Mouse (Mus musculus) ovary, adult 18-20 months (tissue): ENCODE results near the gene Clstn2.

Source experiments
- DNase-seq: peaks from one replicate; pipeline ENCODE4 v3.0.0; 2022; ENCODE audit warnings: low spot score, mixed read lengths

The Clstn2 gene

DNA sequence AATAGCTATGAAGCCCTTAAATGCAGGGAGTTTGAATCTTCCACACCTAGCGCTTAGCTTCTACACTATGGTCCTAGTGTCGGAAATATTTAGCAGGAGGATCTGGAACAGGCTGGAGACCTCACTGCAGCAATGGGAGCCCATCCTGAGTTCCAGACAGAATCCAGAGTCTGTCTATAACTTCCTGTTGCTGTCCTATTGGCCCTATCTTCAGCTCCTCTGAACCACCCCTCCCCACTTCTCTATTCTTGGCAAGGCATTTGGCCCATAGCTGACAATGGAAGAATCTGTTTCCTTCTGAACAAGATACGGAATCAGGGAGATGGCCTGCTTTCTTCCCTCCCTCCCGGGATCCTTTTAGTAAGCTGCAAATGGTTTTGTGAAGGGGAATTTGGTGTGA lies 488.6 kb downstream of the Clstn2 start:
- no peak for DNase-seq

DNA sequence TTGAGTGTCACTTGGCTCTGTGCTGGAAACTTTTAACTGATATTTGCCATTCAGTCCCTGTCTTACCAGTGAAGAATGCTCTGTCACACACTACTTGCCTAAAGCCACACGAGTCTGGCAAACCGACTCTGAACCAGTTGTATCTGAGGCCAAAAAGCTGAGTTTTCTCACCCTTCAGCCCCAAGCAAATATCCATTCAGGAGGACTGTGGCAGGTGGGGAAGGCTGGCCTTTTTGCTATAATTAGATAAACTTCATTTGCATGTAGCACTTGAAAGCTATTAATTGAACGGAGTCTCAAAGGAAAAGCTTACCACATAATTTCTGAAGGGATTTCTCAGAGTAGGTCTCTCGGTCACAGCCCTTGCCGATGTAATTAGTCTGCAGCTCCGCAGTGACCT lies 491.6 kb downstream of the Clstn2 start:
- no peak for DNase-seq

DNA sequence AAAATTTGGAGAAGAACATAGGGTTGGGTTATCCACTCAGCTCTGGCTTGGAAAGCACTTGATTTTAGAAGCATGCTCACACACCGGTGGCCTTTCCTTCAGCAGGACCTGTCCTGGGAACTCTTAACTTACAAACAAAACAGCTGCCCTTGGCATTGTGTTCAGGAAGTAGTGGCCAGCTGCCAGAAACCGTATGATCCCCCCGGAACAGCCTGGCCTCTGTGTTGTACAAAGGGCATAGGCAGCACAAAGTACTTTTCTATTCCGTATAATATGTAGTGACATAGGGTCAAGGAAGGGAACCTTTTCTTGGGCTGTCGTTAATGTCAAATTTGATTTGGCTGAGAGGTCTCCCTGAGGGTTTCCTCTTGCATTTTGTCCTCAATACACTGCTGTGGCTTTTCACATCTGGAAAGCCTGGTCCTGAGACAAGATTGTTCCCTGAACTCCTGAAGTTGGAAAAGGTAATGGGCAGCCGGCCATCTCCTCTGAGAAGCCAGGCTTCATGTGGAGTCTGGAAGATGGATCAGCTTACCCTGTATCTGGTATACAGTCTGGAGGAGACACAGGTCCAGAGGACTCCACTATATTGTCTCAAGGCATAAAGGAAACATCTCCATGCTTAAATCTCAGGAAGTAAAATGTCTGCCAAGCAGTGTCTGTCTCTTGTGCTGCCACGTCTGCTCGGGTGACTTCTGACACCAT lies 494.8 kb downstream of the Clstn2 start:
- no peak for DNase-seq

DNA sequence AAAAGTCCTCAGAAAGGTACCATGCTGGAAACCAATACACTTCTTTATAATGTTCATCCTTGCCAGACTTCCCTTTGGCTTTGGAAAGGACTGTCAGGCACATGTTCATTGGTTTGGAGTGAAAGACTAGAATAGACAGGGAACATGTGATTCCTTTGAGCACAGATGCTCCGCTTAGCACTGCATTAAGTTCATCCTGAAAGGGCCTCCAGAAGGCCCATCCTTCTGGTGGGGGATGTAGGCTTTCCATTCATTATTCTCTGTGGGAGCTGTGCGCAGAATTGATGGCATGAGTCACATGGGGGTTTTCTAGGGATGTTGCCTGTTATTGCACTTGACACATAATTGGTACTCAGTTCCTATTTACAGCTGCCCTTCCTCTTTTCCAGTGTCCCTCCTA lies 498.8 kb downstream of the Clstn2 start:
- DNase-seq = no peak

DNA sequence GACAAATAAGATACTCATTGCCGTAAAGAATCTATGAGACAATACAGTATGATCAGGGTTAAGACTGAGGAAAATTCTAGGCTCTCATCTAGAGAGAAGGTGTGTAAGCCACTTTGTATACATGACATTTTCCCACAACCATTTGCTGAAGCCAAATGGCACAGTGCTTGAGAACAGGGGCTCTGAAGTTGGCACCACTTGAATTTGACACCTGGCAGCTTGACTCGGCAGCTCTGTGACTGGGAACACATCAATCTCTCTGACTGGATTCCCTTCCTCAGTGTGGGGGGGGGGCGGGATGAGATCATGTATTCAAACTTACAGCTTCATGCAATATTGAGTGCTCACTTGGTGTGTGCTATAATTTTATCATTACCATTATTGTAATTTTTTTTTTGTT lies 499.7 kb downstream of the Clstn2 start:
- no peak for DNase-seq

DNA sequence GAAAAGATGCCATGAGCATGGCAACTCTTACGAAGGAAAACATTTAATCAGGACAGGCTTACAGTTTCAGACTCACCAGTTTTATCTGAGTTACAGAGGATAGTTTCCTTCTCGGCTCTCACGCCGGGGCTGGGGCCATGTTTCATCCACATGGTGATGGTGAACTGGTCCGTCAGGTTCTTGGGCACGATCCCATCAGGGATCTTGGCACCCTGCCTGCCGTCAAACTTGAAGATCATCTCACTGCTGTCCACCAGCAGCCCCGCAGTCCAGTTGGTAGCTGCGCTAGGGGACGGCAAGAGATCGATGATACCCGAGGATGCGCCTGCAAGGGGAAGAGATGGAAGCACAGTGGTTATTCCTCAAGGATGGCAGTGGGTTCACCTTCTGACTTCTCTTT lies 500.4 kb downstream of the Clstn2 start:
- no peak for DNase-seq

DNA sequence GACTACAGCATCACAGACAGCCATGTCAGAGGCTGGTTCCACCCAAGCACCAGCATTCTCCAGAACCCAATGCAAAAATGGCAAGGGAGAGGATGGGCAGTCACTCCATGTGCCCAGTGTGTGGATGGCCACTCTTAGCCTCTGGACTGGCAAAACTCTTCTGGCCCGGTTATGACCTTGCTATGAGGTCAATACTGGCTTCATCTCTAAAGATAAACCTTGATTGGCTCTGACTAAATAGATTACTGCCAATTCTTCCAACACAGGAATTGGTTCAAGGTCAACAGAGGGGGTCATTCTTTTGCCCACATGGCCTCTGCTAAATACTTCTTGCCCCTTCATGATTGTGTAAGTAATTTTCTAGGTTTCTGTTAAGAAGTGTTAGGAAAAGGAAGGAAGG lies 505.1 kb downstream of the Clstn2 start:
- DNase-seq = no peak

DNA sequence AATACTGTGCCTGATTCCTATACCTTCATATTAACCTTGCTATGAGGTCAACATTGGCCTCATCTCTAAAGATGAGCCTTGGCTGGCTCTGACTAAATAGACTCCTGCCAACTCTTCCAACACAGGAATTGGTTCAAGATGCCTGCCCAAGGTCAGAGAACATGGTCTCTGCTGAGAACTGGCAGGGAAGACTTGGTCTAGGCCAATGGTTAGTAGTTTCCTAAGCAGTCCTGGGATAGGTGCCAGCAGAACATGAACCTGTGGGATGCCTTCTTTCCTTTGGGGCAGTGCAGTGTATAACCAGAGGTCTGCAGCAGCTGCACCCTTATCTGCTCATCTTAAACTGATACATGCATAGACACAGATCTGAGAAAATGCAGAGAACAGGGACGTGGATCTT lies 505.7 kb downstream of the Clstn2 start:
- peak; percentile 17 for DNase-seq

DNA sequence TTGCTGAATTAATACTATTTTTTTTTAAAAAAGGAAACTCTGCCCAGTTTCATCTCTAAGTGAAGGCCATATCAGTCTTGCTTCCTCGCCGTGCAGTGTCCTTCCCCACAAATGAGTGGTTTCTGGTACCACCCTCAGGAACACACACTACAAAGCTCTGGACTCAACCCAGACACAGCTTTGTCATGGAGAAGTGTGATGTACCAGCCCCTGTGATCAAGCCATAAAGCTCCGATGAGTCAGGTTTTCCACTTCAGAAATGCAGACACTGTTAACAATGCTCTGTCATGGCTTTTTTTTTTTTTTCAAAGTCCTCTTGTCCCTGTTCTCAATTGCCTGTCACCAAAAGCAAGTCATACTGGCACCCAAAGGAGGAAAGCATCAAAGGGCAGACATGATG lies 507.4 kb downstream of the Clstn2 start:
- DNase-seq = no peak

DNA sequence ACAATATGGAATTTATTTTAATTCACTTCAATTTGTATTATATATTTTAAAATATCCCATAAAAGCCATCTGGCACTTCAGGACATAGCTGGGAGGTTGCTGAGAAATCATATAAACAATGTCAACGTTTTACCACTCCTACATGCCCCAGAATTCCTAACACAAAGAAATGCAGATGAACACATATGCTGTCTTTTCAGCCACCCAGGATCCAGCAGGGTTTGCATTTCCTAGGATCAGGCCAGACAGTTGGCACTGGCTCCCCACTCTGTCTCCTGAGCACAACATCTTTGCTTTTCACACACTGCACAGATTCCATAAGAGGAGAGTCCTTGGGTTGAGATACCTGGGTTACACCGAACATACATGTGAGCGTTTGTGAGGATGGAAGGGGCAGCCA lies 508.1 kb downstream of the Clstn2 start:
- no peak for DNase-seq

DNA sequence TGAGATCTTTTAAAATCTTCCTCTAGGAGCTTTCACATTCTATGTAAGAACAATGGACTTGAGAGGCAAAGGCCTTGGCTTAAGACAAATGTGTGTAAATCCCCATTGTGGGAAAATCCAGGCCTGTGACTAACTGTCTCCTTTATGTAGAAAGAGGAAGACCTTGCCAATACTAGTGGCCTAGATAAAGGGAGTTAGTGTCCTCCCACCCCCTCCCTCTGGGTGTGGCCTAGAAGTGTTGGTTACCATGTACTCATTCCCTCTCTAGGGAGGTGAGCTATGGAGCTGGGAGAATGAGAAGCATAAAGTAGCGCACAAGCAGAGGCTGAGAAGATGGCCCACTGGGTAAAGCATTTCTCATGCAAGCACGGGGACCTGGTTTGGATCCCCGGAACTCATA lies 512.2 kb downstream of the Clstn2 start:
- DNase-seq = no peak

DNA sequence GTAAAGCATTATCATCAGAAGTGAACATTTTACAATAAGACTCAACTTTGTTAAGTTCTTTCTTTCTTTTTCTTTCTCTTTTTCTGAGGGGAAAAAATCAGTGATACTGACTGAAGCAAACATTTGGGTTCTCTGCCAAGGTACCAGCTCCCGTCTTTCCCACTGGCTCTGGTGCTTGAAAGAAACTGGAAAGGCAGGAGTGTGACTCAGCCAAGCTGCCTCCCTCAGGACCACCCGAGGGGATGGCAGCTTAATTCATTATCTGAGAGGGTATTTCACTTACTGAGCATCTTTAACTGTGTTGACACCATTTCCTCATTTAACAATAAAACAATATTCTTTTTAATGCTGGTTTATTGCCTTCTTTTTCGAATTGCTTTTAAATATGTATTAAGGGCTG lies 516.0 kb downstream of the Clstn2 start:
- DNase-seq = no peak

DNA sequence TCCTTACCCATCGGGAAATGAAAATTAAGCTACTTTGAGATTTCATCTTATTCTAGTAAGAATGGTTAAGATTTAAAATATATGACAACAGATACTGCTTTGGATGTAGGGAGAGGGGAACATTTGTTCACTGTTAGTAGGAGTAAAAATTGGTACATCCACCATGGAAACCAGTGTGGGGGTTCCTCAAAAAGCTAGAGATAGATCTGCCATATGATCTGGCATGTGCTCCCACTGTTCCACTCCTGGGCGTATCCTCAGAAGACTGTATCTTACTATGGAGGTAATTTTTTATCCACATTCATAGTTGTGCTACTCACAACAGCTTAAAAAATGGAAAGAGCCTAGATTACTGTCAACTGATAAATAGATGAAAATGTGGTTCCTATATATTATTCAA lies 518.3 kb downstream of the Clstn2 start:
- DNase-seq = no peak

DNA sequence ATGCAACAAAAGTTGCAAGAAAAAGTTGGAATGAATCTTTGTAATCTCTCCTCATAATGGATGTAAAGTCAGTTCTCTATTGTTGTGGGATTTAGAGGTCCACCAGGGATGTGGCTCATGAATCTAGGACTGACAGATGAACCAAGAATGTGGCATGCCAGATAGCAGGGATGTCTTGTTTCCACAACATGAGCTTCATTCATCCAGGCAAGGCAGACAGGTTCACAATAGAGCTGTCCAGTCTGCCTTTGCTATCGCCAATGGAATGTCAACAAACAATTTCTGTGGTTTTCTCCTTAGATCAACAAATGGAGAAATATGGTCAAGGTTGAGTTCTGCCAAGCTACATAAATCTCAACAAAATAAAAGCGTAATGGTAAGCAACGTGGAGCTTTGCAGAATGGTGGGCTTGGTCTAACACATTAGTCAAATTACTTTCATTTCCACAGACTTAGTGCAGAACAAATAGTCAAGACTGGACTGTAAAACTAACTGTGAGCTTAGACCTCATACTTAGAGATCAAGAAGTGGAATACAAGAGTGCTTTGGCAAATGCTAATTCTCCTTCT lies 520.6 kb downstream of the Clstn2 start:
- peak; percentile 54 for DNase-seq

DNA sequence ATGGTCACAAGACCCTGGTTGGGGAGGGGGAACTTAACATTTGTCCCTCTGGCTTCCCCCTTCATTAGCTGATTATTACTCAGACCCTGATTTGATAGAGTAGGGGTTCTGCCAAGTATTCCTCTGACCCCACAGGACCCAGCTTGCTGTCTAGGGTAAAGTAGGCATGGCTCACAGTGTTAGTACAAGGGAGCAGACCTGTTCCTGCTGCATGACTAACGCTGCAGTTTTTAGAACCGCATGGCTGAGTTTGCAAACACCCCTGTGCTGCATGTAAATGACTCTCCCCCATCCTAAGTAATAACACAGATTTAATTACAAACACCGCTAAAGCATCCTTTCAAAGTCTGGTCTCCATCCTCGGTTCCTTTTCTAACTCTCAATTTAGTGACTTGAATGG lies 531.6 kb downstream of the Clstn2 start:
- DNase-seq = no peak

DNA sequence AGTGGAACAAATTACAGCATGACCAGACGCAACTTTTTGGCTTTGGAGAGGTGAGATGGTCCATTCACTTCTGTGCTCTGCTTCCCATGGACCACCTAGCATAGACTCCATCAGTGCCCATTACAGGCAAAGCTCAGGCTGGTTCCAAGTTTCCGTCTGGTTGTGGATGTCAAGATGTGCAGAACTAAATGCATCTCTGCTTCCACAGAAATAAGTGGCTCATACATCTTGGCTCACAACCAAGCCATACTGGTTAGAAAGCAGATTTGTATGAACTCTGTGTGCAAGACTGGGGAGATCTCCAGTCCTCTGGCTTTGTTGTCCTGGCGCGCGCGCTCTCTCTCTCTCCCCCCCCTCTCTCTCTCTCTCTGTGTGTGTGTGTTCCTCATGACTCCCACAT lies 537.9 kb downstream of the Clstn2 start:
- DNase-seq = no peak

DNA sequence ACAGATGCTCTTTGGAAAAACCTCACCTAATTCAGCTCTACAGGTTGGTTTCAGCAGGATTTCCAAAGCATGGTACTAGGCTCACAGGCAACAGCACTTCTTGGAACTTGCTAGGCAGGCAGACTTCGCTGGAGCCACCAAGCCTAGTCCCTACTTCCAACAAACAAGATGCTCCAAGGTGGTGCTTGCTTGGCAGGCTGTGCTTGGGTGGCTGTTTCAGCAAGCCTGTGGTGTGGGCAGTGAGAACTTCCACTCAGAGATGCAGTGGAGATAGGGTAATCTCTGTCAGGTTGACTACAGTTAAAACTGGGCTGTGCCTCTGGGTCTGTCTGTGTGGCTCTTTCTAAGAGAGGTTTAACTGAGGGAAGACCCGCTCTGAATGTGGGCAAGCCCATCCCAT lies 541.4 kb downstream of the Clstn2 start:
- DNase-seq = no peak

DNA sequence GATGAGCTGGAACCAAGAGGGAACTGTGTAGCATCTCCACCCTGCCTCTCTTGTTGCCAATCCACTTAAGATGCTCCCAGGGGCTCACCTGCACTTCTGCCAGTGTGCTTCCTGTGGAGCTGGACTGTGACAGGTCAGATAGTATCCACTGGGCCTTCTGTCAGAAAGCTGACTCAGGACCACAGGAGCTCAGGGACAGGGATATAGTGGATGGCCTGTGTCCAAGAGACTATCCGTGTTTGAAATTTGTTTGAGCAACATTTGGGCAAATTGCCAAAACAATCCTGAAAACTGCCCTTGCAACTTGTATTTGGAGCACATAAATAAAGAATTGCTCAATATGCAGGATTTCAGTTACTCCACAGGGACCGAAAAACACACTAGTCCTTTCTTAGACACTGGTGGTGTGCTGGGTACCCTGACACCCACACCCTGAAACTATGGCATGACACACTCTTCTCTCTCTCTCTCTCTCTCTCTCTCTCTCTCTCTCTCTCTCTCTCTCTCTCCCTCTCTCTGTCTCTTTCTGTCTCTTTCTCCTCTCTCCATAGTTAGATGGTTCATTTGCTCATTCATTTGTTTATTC lies 542.3 kb downstream of the Clstn2 start:
- DNase-seq = peak; percentile 54

DNA sequence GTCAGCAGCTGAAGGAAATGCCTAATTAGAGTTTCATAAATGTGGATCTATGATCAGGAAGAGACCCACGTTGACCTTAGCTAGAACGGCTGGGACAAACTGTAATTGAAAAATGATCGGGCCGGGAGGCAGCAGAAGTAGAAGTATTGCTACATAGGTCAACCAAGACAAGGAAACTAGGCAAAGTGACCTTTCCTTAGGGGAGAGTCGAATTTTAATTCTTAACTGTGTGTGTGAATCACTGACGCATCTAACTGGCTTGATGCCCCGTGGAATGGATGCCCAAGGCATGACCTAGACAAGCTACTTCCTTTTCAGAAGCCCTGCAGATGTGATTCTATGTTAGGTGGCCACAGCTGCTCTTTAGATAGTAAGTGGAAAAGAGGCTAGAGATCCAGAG lies 546.2 kb downstream of the Clstn2 start:
- no peak for DNase-seq

DNA sequence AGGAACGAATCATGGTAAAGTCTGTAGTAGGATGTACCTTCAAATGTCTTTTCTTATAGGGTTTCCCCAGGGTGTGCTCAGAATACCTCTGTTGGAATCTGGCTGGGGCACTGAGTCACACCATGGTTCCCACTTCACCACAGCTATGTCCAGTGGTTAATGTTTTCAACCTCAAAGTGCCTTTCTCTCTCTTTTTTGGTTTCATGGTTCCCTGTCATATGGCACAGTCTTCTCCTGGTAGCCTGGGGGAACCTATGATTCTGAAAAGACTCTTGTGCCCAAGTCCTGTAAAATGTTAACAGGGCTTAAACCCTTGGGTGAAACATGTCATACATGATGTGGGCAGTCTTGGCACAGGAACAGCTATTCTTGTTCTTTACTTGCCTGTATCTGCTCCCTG lies 551.8 kb downstream of the Clstn2 start:
- no peak for DNase-seq

DNA sequence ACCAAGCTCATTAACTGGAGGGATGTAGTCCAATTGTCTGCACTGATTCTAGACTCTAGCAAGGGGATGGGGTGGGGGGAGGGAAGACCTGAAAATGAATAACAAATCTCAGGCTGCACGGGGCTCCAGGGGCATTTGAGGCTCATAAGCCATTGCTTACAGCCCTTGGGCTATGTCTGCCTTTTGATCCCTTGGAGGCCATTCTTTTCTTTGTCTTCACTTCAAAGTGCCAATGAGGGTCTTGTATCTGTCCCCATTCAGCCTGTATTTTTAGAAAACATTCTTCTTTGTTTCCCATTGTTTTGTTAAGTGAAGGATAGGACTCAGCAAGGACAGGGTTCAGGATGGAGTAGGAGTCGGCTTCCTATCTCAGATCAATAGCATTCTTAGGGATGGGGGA lies 556.0 kb downstream of the Clstn2 start:
- no peak for DNase-seq

DNA sequence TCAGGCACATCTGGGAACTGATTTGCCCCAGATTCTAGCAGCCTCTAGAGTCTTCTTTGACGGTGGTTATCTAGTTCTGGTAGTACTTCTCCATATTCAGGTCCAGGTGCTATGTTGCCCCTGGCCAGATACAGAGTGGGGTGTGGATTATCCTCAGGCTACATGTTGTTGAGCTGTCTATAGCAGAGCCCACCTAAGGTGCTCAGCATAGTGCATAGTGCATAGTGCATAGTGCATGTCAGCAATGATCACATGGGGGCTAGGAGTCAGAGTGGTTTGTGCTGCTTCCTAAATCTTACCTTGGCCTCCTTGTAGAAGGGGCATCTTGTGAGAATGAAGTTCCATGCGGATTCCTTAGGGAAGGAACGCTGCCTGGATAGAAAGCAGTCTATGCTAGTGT lies 556.5 kb downstream of the Clstn2 start:
- DNase-seq = no peak

DNA sequence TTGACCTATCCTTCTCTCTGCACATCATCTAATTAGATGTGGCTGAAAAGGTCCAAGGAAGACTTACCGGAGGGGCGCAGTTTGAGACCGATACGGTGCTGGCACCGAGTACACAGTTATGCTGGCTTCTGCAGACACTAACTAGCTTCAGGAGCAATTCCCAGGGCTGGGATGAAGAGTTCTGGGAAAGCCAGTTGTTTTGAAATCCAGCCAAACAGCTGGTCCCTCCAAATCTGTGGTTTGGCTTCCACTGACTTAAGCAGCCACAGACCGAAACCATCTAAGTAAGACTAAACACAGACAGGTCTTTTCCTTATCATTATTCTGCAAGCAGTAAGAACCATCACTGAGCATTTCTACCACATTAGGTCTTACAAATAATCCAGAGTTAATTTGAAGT lies 558.1 kb downstream of the Clstn2 start:
- DNase-seq = peak; percentile 34

DNA sequence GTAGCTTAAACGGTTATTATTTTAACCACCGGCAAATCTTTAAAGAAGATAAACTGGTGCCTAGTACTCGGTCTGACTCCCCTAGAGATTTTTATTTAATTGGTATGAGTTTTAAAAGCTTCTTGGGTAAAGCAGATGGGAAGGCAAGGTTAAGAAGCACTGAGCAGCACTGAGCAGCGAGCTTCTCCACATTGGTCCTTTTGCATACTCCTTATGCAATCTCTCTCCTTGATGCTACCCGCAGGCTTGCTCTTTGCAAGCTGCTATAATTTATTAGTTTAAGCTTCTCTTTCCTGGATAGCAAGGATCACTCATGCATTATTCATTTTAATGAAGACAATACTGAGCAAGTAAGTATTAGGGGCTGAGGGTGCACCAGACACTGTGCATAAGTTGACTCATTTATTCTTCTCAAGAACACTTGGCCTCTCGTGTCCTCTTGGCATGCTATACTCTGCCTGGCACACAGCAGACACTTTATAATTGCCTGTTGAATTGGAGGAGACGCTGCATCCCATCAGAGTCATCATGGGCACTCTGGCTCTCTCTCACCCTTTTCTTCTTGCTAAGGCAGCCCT lies 561.9 kb downstream of the Clstn2 start:
- no peak for DNase-seq
